Mouse (Mus musculus) megakaryocyte-erythroid progenitor cell, adult 5-6 weeks (primary cell): ENCODE measurements around the gene Colq. TPM values are rescaled to one million over a fixed set of nuclear protein-coding genes. Genes with fewer than 3 reads are reported as not detected.

Experiments
- ATAC-seq: replicated peaks from 2 replicates; pipeline ENCODE4 v1.8.0; 2016; ENCODE audit warnings: mild to moderate bottlenecking, inconsistent platforms; ENCODE audit not compliant: severe bottlenecking, poor library complexity, low FRiP score, low TSS enrichment
- total RNA-seq, 2 experiments: library from RNA; stranded (forward) in 1 of 2; stranded (reverse) in 1 of 2; fragments of 200-1000, 215-1000 nt in 1 of 2; fragments of >200 nt in 1 of 2; fragmentation: Nextera tagmentation in 1 of 2; gene quantifications; 2 replicates each; pipeline ENCODE4 v1.2.3; 2014 to 2017

Gene Colq
- total RNA-seq, 2 experiments from 2014 or later = 0.76 TPM; not detected in 1

GRCm38 (mm10) chr14:31537298-31537697 lies 53.8 kb downstream of the Colq start:
- no peak for ATAC-seq

GRCm38 (mm10) chr14:31532656-31533055 lies 58.5 kb downstream of the Colq start:
- ATAC-seq = no peak

- 0 out of 2 replicates have a peak, but pooled peaks have one; percentile 37 for ATAC-seq
Measured at GRCm38 (mm10) chr14:31531506-31532148, 59.5 kb downstream of the Colq start.

- ATAC-seq = no peak
Measured at GRCm38 (mm10) chr14:31530847-31531246, 60.3 kb downstream of the Colq start.

GRCm38 (mm10) chr14:31525040-31525810 lies 65.9 kb downstream of the Colq start:
- no peak for ATAC-seq

- ATAC-seq = no peak
Measured at GRCm38 (mm10) chr14:31521318-31521717, 69.8 kb downstream of the Colq start.

GRCm38 (mm10) chr14:31519165-31519564 lies 72.0 kb downstream of the Colq start:
- no peak for ATAC-seq

GRCm38 (mm10) chr14:31515895-31516294 lies 75.2 kb downstream of the Colq start:
- ATAC-seq = no peak

GRCm38 (mm10) chr14:31510322-31510721 lies 80.8 kb downstream of the Colq start:
- ATAC-seq = no peak

GRCm38 (mm10) chr14:31509911-31510310 lies 81.2 kb downstream of the Colq start:
- ATAC-seq = no peak

- no peak for ATAC-seq
Measured at GRCm38 (mm10) chr14:31506456-31506855, 84.7 kb downstream of the Colq start.

GRCm38 (mm10) chr14:31503406-31503805 lies 87.7 kb downstream of the Colq start:
- no peak for ATAC-seq

- no peak for ATAC-seq
Measured at GRCm38 (mm10) chr14:31499526-31499925, 91.6 kb downstream of the Colq start.

GRCm38 (mm10) chr14:31496241-31496646 lies 94.9 kb downstream of the Colq start:
- peak; percentile 92 for ATAC-seq

GRCm38 (mm10) chr14:31495538-31495937 lies 95.6 kb downstream of the Colq start:
- no peak for ATAC-seq

- ATAC-seq = peak; percentile 84
Measured at GRCm38 (mm10) chr14:31494975-31495455, 96.1 kb downstream of the Colq start, which contains the start of gene Mettl6. TSS of gene Mettl6 (minus strand) at chr14:31495040.

- ATAC-seq = peak; percentile 42
Measured at GRCm38 (mm10) chr14:31494349-31494974, 96.7 kb downstream of the Colq start, which contains the start of gene Eaf1. TSS of gene Eaf1 (plus strand) at chr14:31494399.

- ATAC-seq = no peak
Measured at GRCm38 (mm10) chr14:31493901-31494300, 97.2 kb downstream of the Colq start.

- no peak for ATAC-seq
Measured at GRCm38 (mm10) chr14:31488055-31488454, 103.1 kb downstream of the Colq start.

- 0 out of 2 replicates have a peak, but pooled peaks have one; percentile 47 for ATAC-seq
Measured at GRCm38 (mm10) chr14:31486465-31486864, 104.7 kb downstream of the Colq start.
